Mouse (Mus musculus) bone marrow macrophage, adult 2 months (primary cell): Measurements from ENCODE around the gene Rhcg.

Experiments used
- CTCF ChIP-seq: IDR thresholded peaks from 2 replicates; pipeline ENCODE4 v1.5.1; 2012; ENCODE audit warnings: low read depth, mild to moderate bottlenecking, low read length, moderate library complexity
- POLR2A ChIP-seq: IDR thresholded peaks from 2 replicates; pipeline ENCODE4 v1.6.1; 2012; ENCODE audit warnings: mild to moderate bottlenecking, low read depth, low read length, borderline replicate concordance

DNA sequence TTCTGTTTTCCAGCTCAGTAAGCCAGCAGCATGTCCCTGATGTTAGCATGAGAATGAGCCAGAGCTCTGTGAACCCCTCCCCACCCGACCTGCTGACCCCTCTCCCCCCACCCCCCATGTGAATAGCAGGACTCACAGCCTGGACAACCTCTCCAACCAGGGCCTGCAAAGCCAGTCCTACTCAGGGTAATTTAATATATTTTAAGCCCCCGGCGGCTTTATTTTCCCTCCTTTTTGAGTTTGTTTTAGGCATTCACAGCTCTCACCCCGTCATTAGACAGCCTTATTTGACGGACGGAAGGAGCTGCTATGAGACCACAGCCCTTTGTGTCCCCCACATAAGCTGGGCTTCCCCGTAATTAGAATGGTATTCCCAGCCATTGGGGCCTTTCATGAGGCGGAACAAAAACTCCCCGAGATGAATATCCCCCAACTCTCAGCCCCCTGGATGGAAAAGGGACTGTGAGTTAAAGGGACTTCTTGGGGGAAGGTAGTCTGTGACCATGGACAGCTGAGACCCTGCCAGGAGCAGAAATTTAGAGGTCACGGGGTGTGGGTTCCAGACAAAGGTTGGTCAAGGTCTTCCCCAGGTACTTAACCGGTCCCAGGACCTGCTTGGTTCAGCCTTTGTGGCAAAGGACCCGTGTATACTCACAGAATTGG lies 68.4 kb downstream of the Rhcg start:
- TF ChIP-seq CTCF, result no peak
- no peak for TF ChIP-seq POLR2A
